Mouse (Mus musculus) frontal cortex, adult 2 months (tissue): ENCODE measurements at regions not wholly inside any gene's neighbourhood (a gene's known extent, or its start where the extent isn't known, plus 50 kb on each side); places are given as distances from the start of the nearest gene placed in this dataset.
"Not testable (repeated sequence)": the region's sequence is repeated elsewhere in the genome, so short reads cannot be mapped to it uniquely, and the experiment has no call there.

Experiments used
- DNase-seq, 2 experiments: peaks; one replicate each; pipeline ENCODE4 v3.0.0; 2022; ENCODE audit warnings: low spot score in 1 of 2; ENCODE audit errors: extremely low spot score in 1 of 2

DNA sequence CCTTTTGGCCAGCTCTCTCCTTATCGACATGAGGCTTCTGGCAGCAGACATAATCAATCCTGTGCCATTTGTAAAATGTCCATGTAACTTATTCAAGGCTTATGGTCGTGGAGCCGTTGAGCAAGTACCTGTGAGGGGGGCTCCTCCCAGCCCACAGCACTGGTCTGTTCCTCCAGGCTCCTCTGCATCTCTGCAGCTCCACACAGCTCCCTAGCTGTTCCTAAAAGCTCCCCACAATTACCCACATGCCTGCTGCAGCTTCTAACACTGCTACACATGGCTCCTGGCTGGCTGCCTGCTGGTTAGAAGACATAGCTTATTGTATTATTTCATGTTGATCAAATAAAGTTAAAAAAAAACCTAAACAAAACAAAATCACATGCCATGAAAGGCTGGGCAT is 77.9 kb downstream of the Tcp10c start:
- DNase-seq, result not testable (repeated sequence)

DNA sequence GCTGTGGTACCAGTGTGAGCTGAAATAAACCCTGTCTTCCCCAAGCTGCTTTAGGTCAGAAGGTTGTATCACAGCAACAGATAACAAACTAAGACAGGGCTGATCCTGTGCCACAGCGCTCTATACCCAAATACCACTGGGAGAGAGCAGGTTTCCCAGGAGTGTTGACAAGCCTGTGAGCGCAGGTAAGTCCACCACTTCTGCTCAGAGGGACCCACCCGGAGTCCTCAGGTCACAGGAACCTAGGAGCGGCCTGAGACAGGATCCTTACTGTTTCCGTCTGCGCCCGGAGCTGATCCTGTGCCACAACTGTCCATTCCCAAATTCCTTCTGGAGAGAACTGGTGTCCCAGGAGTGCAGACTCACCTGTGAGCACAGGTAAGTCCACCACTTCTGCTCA is 79.8 kb downstream of the Tcp10c start:
- not testable (repeated sequence) for DNase-seq

DNA sequence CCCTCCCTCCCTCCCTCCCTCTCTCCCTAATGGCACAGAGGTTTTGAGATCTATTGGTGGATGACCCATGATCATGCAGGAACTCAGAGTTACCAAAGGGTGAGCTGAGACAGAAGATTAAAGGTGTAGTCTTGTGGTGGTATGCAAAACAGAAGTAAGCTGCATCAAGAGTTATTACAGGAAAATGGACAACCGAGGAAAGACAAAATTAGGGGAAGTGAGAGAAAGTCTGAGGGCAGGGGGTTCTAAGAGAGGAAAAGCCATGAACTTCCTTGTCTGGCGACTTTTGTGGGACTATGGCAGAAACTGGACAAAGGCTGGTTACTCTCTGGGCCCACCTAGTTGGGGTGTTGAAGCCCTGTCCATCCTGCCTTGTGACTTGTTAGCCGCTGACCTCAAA is 84.4 kb downstream of the Tcp10c start:
- not testable (repeated sequence) for DNase-seq

DNA sequence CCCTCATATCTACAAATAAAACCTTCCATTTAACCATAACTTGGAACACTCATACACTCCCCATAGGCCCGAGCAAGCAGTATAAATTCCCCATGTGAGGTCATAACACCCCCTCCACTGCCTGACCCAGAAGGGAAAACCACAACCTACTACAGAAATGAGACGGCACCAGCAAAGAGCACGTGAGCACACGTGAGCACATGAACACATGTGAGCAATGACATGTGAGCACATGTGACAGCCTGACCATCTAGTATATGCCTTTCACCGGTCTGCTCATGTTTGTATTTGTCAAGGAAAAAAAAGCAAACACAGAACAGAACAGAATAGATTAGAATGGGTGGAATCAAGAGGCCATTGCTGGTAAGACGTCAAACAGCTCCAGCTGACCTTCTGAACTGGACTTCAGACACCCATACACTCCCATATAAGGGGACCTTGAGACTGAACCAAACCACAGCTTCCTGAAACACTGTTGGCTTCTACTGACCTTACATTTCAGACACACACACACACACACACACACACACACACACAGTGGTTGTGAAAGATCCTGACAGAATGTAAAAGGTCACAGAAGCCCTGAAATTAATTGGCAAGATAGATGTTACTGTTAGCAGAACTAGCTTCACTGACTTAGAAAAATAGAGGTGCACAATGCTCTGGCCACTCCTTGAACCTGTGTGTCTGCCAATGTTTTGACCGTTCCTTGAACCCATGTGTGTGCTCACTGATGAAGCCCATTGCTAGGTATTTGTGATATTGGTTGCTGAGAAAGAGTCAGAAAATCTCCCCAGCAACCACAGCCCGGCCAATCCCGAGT is 86.5 kb downstream of the Tcp10c start:
- not testable (repeated sequence) for DNase-seq

DNA sequence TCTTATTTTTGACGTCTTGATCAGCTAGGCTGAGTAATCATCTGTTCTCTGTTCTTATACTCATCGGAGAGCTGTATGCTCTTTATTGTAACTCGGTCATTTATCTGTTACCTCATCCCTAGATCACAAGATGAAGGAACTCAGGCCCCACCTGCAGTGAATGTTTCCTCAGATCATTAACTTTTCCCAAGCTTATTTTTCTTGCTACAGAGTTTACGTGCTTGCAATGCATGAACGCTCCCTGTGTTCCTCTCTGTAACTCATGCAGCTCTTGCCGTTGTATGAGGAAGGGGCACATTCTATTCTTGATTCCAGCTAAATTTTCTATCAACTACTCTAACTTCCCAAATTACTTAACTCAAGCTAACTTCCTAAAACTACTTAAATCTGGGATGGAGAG is 87.9 kb downstream of the Tcp10c start:
- not testable (repeated sequence) for DNase-seq

DNA sequence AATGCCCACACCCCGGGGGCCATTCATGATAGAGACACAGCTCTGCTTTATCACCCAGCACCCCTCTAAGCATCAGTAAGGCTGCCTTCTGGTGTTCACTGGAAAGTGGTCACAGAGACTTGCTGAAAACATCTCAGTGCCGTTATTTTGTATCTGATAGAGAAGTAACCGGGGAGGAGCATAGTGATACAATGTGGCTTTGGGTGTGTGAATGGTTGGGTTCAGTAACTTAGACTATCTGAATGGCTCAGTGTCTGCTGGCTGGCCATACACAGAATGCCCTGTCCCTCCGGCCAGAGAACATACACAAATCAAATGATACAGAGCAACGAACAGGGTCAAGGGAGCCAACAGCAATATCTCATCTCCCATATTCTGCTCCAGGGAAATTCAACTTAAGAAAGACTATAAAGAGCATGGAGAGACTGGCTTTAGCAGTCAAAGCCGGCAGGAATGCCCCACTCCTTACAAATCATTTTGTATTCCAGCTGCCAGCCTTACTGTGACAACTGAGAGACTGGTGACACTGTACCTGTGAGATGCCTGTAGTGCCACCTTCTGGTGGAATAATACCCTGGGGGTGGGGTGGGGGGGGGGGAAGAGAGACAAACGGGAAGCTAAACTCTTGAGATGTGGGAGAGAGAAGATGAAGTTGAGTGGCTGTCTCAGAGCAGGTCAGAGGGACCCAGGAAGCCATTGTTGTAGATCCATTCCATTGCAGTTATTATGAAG is 102.7 kb downstream of the Tcp10c start:
- not testable (repeated sequence) for DNase-seq

DNA sequence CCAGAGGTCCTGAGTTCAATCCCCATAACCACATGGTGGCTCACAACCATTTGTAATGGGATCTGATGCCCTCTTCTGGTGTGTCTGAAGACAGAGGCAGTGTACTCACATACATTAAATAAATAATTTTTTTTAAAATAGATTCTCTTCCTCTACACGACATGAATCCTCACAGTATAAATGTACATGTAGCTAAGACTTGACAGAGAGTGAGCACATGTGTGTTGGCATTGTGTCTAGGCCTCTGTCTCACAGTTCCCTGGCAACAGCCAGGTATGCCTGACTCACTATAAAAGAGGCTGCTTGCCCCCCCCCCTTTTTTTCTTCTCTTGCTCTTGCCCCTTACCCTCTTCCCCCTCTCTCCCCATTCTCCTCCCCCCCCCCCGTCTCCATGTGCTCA is 103.6 kb downstream of the Tcp10c start:
- DNase-seq, result not testable (repeated sequence)

DNA sequence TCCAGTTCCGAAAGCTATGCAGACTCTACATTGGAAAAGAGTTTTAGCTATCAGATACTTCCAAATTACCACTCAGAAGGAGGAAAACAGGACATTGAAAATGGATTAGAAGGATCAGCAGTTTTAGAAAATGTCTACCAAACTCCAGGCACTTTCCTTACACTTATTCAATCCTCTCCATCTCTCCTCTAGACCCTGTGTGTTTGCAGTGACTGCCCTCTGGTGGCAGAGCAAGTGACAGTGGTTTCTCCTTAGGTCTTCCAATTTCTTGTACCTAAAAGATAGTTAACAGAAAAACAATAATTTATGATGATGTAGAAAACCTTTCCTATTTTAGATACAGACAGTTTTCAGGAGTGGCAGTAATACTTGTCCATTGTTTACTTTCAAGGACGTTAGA is 104.4 kb downstream of the Tcp10c start:
- DNase-seq, result not testable (repeated sequence)

DNA sequence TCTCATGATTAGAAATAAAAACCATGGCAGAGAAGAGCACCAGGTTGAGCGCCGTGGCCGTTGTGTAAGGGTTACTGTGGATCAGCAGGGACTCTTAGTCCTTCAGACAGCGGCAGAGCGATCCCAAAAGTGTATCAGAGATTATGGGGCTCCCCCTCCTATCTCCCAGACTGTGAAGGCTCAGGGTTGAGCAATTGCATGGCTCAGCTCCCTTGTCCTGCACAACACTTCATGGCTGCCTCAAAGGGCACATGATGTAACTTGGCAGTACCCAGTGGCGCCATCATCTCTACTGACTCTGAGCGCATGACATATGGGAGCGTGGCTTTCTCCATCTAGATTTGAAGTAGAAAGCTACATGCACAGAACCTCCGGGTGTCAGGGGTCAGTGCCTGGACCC is 108.3 kb downstream of the Tcp10c start:
- not testable (repeated sequence) for DNase-seq

DNA sequence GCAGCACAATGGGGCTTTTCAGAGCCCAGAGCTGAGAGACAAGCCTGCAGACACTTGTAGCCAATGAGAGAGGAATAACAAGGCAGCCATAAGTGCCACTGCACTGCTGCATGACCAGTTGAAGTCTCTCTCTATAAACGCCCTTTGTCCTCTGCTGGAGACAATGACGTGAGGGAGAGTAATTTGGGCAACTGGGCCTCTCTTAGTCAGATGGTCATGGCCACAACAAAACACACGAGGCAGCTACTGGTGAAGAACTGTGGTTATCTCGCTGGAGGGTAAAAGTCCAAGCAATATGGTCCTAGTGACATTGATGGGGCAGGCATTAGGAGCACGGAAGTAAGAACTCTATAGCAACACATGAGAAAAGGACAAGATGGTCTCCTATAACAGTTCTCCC is 111.5 kb downstream of the Tcp10c start:
- DNase-seq, result not testable (repeated sequence)

DNA sequence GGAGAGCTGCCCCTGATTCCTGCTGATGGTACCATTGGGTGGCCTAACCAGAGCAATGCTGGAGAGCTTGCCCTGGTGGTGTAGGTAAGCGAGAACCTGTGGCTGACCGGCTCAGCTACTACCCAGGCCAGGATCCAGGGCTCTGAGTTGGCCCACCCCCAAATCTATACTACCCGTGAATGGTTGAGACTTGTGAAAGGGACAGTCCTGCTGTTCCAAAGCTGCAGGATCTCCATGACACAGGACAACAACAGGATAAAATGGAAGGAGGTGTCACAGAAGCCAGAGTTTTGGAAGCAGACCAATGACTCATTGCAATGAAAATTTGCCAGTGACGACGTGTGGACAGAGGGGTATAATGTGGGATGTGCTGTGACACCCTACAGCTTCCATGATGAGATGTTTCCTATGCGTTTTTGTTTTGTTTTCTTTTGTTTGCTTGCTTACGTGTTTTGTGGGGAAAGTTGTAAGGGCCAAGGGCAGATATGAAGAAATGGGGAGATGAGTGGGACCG is 115.6 kb downstream of the Tcp10c start:
- not testable (repeated sequence) for DNase-seq

DNA sequence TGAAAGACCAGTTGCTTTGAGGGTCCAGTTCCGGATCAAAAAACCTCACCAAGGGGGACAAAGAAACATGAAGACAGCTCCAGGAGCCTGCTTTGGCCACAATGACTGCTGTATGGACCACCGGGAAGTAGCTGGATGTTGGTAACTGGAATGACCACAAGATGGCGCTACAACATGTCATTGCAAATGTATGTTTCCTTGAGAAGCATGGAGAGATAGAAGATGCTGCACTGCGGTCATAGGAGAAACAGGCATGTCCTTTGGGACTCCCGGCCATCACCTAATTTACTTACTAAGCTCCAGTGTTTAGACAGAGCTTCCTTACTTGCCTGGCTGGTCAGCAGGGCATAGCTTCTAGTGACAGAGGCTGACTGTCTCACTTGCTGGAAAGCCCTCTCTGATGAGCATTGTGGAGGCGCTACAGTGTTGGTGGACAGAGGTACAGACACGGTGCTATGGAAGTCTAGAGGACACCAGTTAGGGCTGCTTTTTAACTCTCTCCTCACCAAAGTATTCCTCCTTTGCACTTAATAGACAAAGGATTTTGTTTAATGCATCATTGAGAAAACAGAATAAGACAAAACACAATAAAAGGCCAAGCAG is 118.2 kb downstream of the Tcp10c start:
- peak; percentile 69 to 91 for DNase-seq

DNA sequence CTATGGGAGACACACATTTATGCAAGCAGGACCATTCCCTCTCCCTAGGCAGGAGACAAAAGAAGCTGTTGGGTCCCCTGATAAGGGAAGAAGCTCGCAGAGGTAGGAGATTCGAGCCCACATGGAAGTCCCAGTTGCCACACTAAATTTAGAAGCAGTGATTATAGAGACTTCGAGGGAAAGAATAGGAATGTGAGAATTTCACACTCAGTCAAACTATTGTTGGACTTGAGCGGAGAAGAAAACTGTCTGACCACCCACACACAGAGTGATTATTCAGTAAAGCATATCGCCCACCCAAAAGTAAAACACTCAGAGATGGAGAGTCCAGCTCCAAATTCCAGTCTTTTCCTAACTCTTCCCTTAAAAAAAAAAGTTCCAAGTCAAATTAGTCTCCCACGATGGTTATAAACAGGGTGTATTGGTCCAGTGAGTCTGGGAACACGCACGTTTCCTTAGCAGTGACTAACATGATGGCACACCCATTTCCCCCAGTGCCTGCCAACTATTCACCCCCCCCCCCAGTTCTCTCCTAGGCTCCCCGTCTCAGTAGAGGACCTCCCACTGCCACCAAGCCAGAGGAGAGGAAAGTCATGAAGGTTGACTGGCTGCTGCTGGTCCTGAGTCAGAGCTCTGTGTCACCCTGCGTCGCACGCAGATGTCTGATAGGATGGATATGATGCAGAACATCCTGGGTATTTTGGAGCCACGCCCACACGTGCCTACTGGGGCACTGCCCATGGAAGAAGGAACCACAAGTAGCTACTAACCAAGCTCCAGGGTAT is 120.1 kb downstream of the Tcp10c start:
- peak; percentile 33 to 62 for DNase-seq

DNA sequence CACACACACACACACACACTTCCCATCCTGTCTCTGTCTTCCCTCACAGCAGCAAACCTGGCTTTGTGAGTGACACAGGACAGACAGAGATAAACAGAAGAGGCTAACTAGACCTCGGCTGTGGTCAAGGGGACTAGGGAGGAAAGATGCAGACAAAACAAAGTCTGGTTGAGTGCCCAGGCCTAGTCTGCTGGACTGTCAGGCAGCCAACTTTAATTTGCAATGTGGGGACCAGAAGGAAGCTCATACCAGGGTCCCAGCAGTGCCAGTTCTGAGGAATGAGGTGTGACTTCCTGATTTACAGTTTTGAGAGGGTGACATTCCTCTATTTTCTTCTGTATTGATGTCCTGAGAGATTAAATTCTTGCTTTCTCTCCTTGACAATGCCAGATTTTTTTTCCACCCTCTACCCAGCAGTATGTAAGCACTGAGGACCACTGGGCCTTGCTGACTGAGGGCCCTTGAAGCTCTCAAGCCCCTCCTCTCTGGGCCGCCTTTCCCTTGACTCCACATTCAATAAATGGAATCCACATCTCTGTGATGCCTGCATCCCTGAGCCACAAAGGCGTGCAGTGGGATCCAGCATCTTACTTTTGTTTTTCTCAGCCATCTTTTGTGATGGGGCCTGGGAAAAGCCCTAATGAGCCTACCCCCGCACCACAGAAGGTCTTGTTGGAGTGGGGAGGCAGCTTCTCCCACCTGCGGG is 124.6 kb downstream of the Tcp10c start:
- DNase-seq, result no peak

DNA sequence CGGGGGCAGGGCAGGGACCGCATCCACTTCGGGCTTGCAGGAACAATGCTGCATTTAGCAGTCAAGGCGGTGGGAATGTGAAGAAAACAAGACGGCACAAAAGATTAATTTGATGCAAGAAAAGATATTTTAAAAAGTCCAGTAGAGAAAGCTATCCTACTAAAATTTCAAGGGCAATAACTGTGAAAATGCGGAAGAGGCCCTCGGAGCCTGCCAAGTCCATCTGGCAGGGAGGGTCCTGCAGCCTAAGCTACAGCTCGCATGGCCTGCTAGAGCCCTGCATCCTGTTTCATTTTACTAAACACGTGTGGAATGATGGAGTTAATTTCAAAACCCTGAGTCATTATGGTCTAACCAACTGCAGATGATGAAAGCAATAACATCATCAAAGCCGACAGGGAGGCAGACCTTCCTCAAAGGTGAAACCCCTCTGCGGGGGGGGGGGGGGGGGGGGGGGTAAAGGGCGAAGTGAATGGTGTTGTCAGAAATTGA is 125.2 kb downstream of the Tcp10c start:
- DNase-seq, result no peak

DNA sequence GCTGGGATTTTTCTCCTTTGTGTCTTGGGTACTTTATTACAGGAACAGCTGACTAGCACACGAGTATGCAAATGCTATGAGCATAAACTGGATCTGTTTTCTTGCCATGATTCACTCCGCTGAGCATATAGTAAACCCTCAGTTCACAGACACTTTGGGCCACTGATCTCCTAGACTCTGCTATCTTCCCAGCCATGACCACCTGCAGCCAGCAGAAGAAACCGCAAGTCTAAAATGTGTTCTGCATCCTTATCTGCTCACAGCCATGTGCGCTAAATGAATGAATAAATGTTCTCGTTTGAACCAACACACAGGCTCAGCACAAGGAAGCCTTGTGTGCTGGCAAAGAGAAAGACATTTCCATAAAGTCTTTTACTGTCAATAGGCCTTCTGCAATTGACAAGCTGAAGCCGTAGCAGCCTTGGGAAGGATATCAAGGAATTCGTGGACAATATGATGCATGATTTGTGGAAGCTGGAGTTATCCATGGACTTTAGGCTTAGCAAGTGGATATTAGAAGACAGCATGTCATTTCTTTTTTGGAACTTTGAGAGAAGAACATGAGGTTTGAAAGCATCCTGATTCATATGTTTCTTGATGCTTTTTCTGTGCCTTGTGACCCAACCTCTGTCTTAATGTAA is 127.2 kb downstream of the Tcp10c start:
- DNase-seq, result no peak

DNA sequence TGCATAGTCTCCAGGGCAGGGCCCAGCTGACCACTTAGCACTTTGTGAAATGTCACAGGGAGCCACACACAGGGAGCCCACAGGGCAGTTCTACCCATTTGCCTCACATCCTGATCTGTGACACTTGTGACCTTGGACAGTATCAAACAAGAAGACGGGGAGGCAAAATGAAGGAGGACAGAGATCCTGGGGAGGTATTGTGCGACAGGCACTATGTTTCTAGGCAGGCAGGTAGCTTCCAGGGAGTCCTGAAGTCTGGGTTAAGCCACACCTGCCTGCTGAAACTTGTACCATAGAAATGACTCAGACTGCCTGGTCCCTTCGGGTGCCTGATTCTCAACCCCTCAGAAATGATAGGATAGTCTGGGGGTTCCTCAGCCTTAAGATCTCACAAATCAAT is 127.8 kb downstream of the Tcp10c start:
- no peak for DNase-seq

DNA sequence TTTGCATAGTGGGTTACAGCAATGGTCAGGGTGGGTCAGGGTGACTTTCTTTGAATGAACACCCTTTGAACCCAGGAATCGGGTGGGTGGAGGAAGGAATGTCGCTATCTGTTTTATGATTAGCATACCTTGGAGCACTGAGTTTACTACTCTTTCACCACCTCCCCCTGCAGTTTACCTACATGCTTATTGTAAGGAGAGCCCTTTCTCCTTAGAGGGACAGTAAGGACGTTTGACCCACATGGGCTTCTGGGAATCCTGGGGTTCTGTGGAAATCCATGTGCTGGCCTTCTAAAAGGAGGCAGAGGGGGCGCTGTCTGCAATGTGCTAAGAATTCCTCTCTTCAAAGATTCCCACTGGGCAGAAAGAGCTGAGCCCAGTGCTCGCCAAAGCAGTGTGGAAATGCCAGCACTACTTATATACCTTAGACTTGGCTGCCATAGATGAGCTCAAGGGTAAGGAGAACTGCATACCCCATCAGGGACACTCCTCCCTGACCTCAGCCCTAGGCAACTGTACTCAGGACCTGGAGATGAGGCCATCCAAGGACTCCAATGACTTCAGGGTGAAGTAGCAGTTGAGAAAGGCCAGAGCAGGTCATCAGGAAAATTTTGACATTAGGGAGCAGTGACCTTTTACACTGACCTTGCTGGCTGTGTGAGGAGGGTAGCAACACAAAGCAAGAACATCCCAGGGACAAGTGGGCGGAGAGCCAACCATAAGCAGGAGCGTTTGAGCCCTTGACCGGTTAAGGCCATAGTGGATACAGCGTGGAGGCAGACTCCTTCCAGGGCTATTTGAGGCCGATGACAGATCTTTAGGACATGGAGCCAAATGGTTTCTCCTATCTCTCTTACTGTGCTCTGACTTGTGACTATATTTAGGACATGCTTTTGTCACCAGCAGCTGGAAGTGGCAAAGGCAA is 133.2 kb downstream of the Tcp10c start:
- no peak for DNase-seq
